Mouse (Mus musculus): ENCODE measurements around the gene Sesn2.
"Not testable (repeated sequence)": the region's sequence is repeated elsewhere in the genome, so short reads cannot be mapped to it uniquely, and the experiment has no call there.

Gene Sesn2

DNA sequence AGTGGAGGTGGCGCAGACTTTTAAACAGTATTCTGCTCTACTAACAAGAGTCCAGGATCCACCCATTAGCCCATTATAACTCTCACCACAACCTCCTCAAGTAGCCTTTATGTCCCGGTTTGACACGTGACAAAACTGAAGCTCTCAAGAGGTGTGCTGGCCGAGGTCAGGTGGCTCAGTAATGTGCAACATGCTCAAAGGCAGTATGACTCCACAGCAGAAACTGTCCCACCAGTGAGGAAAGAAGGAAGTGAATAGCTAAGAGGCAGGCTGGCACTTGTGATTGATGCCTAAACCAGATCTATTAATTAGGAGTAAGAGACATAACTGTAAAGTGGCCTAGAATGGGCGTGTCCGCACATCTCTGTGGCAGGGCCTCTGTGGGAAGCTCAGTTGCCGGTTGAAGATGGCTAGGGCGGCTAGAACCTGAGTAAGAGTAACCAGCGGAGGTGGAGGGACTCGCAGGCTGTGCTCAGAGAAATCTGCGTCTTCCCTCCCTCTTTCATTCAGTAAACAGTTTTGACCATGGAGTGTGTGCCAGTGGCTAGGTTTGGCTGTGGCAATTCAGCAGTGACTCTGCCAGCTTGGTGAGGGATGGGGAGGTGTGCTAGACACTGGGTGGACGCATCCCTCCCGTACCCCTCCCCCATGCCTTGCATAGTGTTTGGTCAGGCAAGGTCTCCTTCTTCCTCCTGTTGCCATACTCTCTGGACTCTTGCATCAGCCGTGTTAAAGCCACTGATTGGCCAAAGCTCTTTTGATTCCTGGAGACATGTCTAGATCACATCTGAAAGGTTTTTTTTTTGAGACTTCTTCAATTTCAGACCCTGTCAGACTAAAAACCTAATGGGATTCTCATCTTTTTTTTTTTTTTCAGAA lies 3.3 kb upstream of the Sesn2 start:
- no peak for DNase-seq

- DNase-seq = no peak
These were observed 1.8 kb upstream of the Sesn2 start for GRCm38 (mm10) chr4:132512080-132512479.

DNA sequence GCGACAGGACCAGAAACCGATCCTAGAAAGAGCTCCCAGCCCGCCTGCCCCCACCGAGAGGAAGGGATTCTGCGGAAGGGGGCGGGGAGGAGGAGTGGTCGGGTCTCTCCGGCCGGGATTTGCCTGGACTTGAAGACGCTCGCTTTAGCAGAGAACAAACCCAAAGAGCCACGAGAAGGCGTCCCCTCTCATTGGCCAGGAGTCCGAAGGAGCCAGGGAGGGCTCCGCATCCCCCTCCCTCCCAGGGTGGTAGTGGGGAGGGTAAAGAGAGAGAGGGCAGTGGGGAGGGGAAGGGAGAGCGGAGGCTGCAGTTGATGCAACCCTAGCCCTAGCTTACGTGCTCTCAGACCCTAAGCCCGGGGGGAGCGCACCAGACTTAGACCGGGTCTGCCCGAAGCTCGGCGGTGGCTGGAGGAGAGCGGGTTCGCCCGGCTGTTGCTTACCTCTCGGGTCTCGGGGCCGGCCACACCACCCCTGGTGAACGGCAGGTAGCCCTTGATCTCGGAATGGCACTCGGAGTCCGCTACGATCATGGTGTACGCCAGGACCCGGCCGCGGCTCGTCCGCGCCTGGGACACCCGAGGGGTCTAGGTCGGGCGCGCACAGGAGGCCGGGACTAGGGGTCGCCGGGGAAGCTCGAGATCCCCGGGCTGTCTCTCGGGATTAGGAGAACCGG lies 542 bp downstream of the Sesn2 start:
- DNase-seq = peak; percentile 93

- peak; percentile 39 for DNase-seq
These were observed 3.1 kb downstream of the Sesn2 start for GRCm38 (mm10) chr4:132507210-132507609.

- DNase-seq = no peak
These were observed 4.1 kb downstream of the Sesn2 start for GRCm38 (mm10) chr4:132506250-132506649.

DNA sequence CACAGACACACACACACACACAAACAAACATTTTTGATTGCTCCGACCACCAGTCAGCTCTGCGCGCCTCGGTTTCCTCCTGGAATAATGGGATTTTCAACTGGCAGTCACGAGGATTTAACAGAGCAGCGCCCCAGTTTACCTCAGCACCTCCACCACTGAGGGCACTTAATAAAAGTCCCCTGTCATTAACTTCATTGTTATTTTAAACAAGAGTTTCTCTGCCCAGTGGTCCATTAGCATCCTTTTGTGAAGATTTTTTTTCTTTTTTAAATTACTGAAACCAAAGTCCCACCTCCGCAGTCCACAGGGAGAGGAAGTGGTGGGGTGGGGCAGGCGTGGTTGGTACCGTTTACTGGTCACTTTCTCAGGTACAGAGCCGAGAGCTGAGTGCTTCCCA lies 4.5 kb downstream of the Sesn2 start:
- DNase-seq = no peak

- peak; percentile 41 for DNase-seq
These were observed 5.1 kb downstream of the Sesn2 start for GRCm38 (mm10) chr4:132505034-132505738.

- DNase-seq = no peak
These were observed 7.0 kb downstream of the Sesn2 start for GRCm38 (mm10) chr4:132503344-132503743.

- DNase-seq = no peak
These were observed 8.7 kb downstream of the Sesn2 start for GRCm38 (mm10) chr4:132501639-132502038.

DNA sequence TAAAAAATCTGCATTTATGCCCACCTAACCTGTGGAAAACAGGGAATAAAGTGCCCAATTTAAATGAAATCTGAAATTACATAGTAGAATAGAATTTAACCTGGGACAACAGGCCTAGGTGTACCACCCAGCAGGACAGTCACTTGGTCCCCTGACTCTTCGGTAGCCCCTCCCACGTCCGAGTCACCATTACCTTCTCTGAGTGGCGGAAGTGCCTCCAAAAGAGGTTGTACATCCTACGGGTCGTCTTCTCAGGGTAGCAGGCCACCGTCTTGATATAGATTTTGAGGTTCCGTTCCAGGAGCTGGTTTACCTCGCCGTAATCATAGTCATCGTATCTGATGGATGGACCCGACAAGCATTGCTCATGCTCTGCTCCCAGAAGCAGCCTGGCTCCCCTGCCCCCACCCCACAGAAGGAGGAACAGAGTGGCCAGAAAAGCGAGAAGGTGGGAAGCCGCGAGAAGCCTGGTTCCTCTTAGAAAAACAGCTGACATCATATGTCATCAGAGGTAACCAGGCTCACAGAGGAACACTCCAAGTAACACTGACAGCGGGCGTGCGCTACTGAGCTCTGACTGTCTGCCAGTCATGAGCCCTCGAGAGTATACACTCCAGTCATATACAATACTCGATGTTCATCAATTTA lies 15.9 kb downstream of the Sesn2 start:
- no peak for DNase-seq

- DNase-seq = peak; percentile 56
These were observed 17.9 kb downstream of the Sesn2 start for GRCm38 (mm10) chr4:132492178-132493060.

DNA sequence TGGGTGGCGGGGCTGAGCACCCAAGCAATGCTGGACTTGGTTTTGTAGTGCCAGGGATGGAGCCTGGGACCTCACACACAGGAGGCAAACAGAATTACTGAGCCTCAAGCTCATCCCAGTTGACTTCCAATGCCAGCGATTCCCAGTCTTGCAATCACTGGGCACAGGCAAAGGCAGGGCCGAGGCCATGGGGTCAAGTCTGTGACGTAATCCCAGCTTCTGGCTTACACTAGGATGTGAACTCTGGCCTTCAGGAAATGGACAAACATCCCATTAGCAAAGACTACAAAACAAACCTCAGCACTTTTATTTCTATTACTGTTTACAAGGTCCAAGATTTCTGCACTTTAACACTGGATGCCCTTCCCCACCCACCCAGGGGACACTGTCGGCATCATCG lies 18.6 kb downstream of the Sesn2 start:
- peak; percentile 96 for DNase-seq

DNA sequence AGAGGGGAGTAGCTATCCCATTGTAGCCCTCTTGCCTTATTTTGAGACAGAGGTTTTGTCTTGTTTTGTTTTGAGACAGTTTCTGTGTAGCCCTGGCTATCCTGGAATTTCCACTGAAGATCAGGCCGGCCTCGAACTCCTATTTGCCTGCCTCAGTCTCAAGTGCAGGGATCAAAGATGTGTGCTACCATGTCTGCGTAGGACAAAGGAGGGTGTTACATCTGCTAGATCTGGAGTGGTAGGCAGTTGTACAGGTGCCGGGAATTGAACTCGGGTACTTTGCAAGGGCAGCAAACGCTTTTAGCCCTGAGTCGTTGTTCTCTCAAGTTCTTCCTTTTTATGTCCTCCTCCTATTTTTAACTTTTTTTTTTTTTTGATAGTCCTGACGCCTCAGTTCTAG lies 19.2 kb downstream of the Sesn2 start:
- DNase-seq = no peak

DNA sequence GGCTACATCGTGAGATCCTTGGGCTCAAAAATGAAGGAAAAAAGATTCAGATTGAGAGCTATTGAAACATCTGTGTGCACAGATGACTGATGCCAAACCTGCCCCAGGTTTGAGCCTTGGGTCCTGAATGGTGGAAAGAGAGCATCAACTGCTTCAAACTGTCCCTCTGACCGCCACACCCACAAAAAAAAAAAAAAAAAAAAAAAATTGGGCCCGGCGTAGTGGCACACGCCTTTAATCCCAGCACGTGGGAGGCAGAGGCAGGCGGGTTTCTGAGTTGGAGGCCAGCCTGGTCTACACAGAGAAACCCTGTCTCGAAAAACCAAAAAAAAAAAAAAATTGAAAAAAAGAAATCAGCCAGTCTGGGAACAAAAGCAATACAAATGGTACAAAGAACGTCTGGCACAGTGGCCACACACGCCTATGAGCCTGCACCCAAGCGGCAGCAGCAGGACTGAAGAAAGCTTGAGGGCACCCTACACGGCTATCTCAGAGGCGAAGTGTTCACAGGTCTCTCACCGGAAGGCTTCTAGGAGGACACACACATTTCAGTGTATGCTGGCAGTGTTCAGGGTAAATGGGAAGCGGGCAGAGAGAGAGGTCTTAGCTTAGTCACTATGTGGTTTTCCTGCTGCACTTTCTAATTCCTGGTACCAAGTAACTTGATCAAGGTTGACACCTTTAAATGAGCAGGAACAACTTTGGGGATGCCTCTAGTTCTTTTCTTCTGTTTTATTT lies 19.9 kb downstream of the Sesn2 start:
- DNase-seq = no peak

DNA sequence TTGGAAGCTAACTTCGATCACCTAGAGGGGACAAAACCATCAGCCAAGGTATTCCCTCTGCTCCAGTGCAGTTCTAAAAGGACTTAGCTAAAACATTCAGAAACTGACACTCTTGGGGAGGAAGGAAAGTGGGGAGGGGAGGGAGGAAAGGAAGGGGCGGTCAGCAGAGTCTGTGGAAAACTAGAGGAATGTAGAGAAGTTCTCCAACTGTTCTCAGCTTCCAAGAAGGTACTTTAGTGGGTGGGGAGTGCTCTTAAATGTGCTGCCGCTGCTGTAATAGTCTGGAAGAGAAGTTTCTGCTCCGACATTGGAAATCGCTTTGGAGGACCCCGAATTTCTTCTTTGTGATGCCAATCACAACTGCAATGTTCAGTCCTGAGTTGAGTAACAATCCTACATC lies 21.3 kb downstream of the Sesn2 start:
- DNase-seq = no peak

DNA sequence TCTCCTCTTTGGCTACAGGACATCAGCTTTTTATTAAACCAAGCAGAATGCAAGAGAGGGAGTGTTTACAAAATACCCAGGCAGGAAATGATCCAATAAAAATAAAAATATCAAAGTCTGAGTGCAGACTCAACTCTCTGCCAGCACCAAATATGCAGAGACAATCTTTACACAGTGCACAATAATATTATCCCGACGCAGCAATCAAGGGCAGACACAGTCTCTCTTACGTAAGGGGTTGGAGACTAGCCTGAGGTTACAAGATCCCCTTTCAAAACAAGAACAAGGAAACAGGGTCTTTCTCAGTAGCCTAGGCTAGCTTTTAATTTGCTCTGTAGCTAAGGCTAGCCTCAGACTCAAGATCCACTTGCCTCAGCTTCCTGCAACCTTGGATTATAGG lies 21.8 kb downstream of the Sesn2 start:
- peak; percentile 75 for DNase-seq

- peak; percentile 86 for DNase-seq
These were observed 25.5 kb downstream of the Sesn2 start for GRCm38 (mm10) chr4:132484820-132485219.

DNA sequence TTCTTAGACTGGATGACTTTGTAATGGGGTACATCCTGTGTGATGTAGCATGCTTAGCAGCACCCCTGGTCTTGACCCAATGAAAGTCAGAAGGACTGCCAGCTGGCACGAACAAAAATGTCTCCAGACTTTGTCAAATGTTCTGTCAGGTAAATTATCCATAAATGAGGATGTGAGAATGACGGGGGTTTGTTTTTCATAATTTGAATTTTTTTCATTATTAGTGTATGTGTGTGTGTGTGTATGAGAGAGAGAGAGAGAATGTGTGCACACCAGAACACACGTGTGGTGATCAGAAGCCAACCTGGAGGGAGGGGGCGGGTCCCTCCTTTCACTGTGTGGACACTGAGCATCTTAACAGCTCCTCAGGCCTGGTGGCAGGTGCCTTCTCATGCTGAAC lies 26.1 kb downstream of the Sesn2 start:
- no peak for DNase-seq

- peak; percentile 96 for DNase-seq
These were observed 27.2 kb downstream of the Sesn2 start for GRCm38 (mm10) chr4:132482956-132483608.

GRCm38 (mm10) chr4:132482104-132482503 lies 28.2 kb downstream of the Sesn2 start:
- not testable (repeated sequence) for DNase-seq

GRCm38 (mm10) chr4:132477833-132478232 lies 32.5 kb downstream of the Sesn2 start:
- DNase-seq = peak; percentile 62

Measured in kidney, adult 9 months (tissue).